Mouse (Mus musculus): ENCODE data around the gene Vax1.

Vax1 gene

DNA sequence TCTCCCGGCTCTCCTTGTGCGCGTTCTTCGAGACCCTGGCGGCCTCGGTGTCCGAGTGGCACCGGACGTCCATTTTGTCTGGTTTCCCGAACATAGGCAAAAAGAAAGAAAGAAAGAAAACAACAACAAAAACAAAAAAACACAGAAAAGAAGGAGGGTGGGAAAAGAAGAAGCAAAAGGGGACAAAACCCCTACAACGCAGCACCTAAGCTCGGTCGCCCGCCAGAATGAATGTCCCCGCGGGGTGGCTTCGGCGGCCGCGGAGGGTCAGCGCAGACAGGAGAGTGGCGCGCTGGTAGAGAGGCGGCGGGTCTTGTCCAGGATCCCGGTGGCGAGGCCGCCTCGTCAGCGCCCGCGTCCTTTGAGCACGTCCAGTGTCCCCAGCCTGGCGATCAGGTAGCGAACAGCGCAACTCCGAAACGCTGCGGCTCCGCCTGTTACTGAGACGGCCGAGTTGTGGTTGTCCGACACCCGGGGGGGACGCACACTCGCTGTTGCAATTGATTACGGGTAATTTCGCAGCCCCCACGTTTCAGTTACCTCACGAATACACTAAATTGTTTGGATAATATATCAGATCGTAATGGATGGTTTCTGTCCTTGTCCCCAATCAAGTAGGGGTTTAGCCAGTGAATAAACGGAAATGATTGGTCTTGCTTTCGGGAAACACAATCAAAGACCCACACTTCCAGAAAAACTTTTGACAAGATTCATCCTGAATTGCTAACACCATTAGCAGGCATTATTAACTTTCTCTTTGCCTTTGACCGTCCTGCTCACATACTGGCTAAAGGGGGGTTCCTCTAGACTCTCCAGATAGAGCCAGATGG lies at the start of gene Vax1:
Gene Vax1, minus strand, starts transcription at position 121 of the 830 bp plus-strand sequence.
- peak; percentile 21 for DNase-seq

DNA sequence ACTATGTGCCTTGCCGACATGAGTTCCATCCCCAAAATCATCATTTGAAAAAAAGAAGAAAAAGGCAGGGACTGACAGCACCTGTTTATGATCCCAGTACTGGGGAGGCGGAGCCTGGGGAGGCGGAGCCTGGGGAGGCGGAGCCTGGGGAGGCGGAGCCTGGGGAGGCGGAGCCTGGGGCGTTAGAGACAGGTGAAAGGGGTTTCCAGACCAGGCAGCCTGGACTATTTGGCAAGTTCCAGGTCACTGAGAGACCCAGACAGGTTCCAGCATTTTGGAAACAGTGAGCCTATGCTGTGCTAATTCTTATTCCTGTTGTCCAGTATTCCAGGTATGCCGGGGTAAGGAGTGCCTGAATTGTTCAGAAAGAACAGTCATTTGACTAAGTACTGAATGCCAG lies 49.1 kb upstream of the Vax1 start, which contains the start of gene Kcnk18:
Gene Kcnk18, plus strand, starts transcription at position 224 of the 400 bp plus-strand sequence.
- no peak for DNase-seq

DNA sequence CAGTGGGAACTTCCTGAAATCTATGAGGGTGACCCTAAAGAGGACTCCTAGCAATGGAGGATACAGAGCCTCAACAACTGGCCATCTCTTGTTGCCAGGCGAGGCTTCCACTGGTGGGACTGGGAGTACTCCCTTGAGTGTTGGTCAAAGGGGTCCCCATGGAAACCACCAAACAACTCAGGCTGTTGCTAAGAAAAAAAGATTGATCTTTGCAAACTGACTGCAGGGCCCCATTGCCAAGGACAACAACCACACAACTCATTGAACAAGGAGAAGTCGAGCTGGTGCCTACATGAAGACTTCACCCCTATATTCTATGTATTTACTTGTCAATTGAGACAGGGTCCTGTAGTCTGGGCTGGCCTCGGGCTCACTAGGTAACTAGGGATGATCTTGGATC lies 47.0 kb upstream of the Vax1 start:
- DNase-seq = no peak

DNA sequence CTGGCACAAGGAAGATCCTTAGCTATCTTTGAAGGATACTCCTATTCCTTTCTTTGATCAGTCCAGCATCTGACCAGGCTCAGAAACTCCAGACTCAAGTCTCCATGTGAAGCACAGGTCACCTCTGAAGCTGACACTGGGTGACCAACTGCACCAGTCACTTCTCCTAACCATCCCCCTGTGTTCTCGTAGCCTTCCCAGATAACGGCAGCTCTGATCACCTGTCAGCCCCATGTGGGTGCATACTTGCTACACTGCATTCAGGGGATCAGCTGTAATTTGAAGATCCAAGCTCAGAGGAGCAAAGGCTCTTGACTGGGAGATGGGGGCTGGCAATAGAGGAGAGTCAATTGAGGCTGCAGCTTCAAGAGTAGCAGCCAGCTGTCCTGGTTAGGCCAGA lies 39.1 kb upstream of the Vax1 start:
- no peak for DNase-seq

DNA sequence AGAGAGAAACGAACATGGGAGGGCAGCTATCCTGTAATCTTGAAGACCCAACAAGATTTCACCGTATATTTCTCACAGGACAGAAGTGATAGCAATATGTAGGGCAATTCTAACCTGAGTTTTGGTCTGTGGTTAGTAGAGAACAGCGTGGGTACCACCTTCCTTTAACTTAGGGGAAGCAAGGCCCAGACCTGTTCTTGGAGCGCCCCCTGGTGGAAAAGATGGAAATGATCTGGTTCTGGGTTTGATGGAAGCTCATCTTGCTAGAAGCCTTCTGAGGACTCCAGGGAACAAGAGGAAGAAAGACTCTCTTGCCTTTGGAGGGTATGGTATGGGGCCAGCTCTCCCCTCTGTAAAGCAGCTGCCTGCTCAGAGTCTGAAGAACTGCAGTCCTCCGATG lies 38.6 kb upstream of the Vax1 start:
- DNase-seq = peak; percentile 82

DNA sequence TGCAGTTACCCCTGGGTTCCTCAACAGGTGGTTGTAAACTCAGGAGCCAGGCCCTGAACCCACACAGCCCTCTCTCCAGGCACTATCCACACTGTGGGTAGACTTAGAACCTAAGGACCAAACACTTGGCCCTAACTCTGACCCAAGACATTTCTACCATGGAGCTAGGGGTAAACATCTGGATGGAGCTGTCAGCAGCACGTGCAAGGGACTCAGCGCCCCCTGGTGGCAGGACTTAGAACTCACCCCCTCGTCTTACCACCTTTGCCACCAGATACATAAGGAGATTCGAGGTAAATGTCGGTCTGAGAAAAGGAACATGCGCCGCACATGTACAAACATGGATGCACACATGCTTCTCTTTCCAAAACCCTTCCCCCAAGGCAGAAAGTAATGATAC lies 28.3 kb upstream of the Vax1 start:
- peak; percentile 56 for DNase-seq

DNA sequence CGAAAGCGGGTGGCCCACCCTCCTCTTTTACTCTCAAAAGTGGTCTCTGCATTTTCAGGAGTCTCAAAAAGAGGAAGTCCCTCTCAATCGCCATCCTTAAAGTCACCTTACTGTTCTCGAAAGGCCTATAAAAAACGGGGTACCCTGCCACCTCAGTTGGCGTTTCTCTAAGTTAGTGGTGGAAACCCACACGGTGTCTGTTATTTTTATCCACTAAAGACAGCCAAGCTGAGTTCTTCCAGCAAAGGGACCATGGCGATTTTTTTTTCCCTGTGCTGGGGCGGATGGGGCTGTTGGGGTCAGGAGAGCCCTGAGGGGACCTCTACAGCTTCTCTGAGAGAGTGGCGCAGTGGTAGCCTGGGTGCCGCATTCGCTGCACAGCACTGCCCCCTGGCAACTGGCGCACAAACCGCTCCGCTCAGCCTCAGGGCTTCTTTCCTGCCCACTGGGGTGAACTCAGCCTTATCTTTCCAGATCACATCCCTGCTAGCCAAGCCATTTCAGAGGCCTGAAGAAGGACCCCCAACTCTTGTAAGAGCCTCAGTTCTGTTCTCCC lies 26.3 kb upstream of the Vax1 start:
- peak; percentile 75 for DNase-seq

DNA sequence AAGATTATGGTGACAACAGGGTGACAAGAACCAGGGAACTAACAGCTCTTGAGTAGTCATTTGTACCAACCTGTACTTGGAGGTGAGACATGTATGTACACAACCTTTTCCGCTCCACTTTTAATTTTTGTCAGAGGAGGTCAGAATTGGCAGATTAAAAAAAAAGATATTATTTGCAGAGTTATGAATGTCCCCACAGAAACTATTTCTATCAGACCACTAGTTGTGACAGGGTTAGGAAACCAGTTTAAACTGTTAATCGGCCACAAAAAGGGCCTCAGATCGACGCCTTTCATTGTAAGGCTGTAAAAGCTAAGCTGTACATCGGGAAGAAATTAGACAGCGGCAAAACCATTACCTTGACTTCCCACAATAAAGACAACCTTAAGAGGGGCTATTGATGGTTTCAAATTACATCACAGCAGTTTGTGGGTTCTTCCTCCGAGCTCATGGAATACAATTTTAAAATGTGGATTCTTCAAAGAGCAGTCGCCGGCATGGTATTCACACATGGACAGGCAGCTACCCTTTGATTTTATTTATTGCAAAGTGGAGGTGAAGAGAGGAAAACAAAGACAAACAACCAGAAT lies 25.4 kb upstream of the Vax1 start:
- DNase-seq = no peak

DNA sequence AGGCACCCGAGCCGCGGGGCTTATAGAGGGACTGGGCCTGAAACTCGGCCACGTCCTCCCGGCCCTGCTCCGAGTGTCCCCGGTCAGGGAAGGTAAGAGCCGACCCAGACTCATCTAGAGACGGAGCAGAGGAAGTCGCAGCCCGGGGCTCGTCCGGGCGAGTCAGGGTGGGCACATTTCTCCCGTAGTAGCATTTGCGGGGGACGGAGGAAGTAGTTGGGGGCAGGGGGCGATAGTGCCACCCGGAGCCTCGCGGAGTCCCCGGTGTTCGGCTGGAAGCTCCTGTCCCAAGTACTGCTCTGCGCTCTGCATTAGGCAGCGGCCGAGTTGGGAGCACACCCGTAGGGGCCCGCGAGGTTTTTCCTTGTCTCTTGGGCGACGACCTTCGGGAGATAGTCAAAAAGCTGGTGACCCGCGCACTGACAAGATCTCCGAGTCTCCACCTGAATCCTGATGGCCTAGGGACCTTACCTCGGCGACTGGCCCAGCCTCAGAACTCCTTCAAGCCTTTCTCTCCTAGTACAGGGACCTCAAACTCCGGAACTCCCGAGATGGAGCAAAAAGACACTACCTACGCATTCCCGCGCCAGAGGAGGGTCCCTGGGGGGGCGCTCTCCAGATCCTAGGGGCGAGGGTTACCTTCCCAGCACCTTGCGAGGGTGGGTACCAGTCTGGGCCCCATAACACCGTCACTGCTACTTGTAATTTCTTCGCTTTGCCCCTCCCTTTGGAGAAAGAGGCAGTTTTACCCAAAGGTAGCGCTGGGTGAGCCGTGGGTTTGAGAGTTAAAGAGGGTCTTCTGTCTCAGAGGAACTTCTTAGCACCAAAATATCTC lies 24.3 kb upstream of the Vax1 start:
- no peak for DNase-seq

DNA sequence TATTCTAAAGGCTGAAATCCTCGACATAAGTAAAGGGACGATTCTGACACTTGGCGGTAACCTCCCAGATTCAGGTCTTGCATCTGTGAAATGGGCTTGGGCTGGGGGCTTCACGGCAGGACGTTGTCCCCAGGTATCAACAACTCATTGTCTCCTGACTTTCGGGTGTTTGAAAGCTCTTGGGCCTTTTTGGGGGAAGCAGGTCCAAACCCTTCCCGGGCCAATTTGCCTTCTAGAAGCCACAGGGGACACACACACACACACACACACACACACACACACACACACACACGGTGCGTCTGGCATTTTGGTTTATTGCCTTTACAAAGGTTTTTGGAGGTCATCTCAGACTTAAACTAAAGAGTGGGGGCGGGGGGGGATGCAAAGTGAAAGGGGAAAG lies 23.6 kb upstream of the Vax1 start:
- no peak for DNase-seq

DNA sequence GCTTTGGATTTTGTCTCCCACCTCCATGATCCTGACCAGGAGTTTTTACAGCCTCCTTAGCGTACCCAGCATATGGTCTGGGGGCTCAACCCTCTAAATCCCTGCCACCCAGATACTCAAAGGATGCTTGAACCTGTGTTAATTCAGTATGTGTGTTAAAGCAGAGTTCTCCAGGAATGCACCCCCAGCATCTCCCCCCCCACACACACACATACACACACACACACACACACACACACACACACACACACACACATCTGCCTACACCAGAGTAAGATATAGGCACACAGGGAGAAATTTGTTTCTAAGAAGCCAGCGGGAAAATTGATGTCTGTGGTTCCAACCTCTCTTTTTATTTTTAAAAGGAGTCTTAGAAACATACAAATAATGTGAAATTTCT lies 22.6 kb upstream of the Vax1 start:
- no peak for DNase-seq

DNA sequence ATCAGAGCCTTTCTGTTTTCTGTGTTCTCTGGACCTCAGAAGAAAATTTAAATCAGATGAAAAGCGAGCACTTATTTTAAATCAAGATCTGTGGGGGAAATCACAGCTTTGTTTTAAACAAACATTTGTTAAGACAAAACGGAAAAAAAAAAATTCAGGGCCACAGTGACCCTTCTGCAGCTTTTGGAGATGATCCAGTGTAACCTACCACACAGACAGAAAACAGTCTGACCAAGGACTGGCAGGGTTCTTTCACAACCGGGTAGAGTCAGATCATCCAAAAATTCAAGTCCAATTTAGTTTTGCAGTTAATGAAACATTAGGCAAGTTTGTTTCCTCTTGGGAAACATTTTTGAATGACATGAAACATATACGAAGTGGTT lies 21.3 kb upstream of the Vax1 start:
- DNase-seq = no peak

DNA sequence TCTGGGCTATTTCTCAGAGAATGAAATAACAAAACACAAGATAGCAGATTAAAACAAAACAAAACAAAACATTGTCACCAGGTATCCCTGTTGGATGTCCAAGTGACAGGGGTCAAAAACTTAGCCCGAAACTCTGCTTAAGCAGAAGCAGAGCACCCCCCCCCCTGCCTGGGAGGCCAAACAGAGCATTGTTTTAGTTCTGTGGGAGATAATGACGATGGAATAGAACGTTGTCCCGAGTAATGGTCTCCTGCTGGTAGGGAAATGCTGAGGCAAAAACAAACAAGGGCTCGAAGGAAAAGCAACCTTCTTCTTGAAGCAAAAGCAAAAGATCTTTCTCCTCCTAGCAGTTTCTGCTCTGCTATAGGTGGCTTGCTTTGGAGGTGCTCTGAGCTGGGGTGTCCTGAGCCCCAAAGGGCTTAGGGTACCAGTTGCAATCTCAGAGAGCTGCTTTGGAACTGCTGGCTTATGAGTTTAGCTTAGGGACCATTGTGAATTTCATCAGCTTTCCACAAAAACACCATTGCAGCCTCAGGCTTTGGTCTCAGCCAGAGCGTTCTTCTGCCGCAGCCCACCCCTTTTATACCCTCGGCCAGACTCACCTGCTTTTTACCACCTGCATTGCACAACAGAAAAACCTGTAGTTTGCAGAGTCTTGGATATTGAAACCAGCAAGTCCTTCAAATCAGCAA lies 20.7 kb upstream of the Vax1 start:
- no peak for DNase-seq

DNA sequence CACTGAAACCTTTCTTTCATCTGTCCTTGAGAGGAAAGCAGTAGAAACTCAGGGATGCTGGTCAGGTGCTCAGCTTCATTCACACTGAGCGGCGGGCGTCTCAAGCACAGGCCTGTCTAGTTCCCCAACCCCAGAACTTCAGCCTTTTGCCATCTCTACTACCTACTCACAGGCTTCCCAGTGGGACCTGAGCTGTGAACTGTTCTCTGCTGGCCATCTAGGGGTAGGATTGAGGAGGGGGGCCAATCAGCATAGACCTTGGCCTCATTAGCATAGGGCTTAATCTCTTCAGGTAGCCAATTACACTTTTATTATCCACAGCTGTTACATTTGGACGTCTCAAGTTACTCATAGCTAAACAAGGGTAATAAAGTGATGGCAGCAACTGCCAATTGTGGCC lies 19.1 kb upstream of the Vax1 start:
- DNase-seq = no peak

DNA sequence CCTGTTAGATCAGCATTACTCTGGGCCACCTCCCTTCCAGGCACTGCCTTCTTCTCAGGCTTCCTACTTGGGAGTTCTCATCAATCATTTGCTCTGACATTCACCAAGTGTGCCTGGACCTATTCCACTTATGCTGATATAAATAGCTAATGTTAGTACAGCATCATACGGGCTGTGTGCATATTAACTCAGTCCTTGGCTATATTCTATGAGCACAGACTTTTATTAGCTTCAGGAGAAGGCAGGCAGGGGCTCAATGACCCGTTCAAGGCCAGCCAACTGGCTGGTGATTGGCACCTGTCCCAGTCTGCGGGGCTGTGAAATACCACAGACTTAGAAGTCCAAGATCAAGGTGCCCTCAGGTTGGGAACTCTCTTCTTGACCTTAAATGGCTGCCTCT lies 14.1 kb upstream of the Vax1 start:
- no peak for DNase-seq

DNA sequence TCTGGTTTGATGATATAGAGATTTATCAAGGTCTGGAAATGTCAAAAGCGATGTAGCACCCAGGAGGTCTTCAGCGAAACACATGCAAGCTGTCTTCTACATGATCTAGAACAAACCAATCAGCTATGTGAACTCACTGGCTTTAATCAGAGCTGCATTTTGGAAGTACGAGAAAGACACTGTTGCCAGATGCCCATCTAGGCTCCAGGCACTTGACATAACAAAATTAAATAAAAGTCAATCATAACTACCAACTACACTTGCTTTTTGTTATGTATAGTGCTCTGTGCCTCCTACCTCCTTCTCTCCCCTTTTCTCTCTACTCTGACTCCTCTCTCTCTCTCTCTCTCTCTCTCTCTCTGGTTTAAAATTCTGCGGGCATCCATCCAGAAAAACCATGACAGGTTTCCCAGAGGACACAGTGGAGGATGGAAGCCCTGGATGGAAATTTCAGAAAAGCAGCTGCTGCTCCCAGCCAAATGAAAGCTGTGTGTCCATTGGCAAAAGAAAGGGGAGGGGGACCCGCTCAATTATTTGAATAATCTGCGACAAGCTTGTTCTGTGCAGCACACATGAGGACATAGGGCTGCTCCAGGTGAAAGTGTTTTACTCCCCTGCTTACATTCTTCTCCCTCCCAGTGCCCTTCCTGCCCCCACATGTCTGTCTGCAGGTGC lies 3.6 kb upstream of the Vax1 start:
- DNase-seq = no peak

DNA sequence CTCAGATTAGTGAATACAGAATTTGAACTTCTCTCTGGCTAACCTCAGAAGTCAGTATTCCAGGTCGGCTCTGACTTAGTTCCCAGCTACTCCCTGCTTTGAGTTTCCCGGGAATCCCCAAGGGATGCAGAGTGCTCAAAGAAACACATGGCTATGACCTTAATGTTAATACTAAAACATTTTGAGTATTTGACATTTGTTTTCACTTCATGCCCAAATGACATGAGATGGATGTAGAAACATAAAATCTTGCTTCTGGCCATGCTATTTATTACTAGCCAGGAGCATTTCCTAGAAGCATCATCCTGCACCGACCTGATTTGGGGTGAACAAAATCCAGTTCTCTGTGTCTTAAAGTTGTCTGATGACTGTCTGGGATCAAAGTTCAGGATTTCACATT lies 2.9 kb upstream of the Vax1 start:
- DNase-seq = no peak

DNA sequence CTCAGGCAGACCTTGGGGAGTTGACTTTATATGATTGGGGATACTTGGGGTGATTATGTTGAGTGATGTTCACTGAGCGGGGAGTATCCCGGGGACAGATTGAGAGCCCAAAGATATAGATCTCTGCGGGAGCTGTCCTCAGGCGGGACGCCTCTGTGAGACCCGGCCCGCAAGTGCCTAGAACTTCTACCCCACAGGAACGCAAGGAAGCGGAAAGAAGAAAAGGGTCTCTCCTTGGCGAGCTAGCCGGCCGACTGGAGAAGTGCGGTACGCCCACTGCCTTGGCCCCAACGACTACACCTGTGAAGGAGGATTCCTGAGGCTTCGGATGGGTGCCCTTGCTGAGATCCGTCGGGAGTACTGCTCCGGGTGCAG lies 2.0 kb upstream of the Vax1 start:
- DNase-seq = no peak

DNA sequence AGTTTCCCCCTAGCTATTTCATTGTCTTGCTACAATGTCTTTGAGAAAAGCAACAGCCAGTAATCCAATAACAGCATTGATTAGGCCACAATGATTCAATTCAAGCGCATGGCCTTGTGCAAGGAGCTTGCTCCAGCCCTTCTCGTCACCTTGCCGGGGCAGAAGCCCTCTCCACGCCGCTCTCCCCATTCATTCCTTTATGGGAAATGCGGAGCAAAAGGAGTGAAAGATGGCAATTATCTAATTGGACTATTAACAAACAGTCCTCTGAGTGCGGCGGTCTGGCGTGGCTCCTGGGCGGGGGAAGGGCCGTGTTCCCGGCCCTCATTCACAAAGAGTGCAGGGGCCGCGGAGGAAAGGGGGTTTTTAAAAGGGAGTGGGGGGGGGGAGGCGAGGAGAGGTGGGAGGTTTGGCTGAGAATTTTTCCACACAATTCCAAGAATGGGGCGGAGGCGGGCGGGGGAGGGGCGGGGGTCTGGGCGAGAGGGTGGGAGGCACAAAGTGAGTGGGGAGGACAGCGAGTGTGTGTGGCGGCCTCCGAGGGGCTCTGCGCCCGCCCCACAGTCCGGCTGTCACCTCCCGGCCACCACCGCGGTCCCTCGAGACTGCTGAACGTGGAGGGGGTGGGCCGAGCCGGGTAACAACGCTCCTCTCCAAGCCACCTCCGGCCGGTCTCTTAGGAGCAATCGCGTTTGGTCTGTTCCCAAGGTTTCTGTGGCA lies 1.5 kb upstream of the Vax1 start:
- no peak for DNase-seq

DNA sequence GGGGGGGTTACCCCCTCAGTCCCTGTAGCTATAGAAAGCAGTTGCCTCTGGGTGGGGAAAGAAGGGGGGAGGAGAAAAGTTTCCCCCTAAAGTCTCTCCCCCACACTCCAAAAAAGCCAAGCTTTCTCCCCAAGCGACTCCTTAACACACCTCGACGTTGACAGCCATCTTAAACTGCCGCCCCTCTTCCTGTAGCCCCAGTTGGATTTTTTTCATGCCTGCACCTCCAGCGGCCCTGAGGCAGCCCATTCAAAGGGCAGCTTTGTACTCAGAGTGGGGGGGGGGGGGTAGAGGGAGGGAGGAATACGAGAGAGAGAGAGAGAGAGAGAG lies 875 bp upstream of the Vax1 start:
- DNase-seq = no peak

DNA sequence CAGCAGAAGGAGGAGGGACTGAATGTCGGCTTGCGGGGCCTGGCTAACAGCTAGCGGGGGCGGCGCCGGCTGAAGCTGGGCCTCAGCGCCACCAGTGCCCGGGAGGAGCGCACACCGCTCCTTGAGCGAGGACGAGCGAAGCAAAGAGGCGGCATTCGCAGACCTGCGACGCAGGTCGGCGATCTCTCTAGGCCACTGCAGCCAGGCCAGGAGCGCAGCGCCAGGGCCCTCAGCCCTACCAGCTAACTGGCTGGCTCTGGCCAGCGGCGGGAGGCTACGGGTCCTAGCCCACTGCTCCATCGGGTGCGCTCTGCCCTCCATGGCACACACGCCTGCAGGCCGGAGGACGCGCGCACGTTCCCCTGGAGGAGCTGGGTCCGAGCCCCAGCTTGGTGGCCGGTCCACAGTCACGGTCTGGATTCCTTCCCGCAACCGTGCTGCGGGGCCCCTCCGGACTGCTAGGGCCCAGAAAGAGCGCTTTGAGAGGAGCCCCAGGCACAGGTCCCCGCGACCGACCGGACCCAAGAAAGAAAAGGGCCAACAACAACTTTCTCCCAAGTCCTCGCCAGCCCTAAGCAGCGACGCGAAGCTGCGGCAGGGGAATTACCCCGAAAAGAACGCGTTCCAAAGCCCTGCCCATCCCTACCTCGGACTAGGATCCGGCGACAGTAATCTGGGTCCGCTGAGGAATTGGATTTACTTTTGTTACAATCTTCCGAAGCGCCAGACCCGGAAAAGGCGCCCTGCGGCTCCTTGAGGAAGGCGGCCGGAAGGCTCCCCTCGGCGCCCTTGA lies 517 bp downstream of the Vax1 start:
- peak; percentile 27 for DNase-seq

All from right cerebral cortex, postnatal 4 days (tissue).